Mouse (Mus musculus) retina, postnatal 7 days (tissue): Measurements from ENCODE around the gene Nsun4.

ENCODE experiments used
- DNase-seq: peaks from one replicate; pipeline ENCODE4 v3.0.0-alpha.2; 2012; ENCODE audit warnings: low read depth, low spot score

Nsun4 gene

DNA sequence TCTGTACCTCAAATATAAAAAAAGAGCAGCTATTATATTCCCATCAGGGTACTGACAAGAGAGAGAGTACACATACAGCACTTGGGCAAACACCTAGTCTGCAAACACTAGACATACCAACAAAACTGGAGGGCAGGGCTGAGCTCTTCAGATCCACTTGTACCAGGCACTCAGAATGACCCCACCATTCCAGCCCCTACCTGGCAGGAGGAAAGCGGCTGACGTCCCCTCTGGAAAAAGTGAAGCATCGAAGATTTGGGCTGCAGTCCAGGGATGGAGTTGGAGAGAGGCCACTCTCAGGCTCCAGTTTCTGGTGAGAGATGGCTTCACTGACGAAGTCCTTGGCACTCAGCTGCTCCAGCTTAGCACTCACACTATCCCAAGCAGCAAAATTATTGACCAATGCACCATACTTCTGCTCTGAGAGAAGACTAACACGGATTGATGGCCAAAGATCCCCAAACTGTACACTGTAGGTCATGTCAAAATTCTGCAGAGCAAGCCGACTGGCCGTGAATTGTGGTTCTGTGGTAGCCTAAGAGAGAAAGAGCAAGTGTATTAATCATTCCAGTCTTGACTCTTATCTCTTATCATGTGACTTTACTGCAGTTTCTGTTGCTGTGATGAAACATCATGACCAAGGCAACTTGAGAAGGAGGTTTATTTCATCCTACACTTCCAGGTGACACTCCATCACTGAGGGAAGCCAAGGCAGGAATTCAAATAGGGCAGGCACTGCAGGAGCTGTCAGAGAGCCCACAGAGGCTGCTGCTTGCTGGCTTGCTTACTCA lies 5.4 kb downstream of the Nsun4 start:
- DNase-seq, result no peak

DNA sequence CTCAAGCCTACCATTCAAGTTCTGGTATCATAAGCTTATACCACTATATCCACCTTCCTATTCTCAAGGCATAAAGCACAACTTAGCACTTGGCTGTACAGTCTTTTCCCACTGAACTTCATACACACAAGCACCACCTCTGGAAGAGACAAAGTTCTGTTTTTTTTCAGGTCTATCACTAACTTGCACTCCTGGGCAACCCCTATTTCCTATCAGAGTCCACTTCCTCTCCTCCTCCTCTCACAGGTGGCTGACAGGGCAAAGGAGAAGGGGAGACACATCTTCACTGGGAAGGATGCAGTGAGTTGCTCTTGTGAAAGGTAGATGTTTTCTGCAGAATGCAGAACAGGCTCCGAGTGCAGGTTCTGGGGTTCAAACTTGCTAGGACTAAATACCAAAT lies 6.0 kb downstream of the Nsun4 start:
- DNase-seq, result no peak

DNA sequence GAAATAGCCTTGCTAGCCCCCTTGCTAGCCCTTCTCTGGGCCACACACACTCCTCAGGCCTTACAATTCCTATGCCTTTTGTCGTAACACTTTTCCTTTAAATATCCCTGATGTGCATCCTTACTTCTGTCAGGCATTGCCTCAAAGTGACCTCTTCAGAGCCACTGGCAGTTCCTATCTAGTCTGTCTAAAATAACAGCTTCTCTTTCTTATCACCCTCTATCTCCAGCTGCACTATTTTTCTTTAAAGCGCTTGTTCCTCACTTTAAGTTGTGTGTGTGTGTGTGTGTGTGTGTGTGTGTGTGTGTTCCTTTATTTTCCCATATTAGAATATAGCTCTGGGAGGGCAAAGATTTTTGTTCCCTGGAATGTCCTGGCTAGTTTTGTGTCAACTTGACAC lies 7.1 kb downstream of the Nsun4 start:
- no peak for DNase-seq

DNA sequence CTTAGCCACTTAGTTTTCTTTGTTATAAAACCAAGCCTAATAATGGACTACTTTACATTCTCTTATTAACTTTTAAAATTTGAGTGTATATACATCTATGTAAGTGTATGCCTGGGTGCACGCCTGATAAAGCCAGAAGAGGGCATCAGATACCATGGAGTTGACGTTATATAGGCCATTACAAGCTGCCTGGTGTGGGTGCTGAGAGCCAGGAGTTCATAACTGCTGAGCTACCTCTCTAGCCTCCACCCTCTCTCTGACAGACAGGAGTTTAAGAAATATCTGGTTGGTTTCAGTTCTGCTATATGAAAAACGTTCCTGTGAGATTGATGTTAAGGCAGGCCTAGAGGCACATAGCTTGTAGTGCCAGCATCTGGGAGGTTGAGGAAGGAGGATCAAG lies 11.5 kb downstream of the Nsun4 start:
- DNase-seq, result no peak

DNA sequence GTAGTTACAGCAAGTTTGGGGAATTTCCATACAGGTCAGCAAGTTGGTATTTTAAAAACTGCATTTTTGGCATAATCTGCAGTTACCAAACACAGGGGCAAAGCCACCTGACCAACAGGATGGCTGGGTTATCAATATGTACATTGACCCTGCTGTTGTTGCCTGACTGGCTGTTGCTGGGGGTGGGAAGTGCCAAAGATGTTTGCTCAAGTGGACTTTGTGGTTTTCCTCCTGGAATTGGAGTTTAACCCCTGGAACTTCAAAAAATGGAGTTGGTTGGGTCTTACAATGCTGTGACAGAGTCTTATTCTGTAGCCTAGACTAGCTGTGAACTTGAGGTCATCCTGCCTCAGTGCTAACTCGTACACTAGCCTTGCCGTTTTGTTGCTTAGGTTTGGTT lies 13.2 kb downstream of the Nsun4 start:
- no peak for DNase-seq

DNA sequence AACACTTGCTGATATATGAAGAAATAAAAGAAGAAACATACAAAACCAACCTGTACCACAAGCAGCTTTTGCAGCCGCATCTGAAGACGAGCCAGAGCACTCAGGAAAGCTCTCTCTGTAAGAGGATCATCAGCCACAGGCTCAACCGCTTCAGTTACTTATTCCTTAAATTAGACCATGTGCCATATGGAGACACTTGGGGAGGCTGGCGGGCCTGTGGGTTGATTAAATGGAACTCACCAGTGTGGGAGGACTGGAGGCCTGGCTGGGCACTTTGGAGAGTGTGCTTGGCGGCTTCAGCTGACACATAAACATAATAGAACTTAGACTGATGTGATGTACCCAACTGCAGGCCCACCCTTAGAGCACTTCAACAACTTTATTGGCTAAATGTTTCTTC lies 20.3 kb downstream of the Nsun4 start:
- peak; percentile 13 for DNase-seq

DNA sequence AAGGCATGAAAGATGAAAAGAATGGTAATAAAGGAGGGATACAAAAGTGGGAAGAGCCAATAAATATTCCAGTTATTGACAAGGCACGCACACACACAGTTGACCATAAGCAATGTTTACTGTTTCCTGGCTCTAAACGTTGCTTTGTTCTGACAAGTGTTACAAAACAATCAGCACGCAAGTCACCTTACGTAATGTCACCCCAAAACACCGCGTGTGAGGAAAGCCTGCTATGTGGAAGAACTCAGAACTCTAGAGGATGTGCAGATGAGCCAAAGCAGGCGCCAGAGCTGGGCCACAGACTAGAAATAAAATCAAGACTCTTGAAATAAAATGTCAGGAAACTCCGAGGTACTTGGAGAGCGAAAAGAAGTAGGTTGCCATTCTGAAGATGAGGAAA lies 20.8 kb downstream of the Nsun4 start:
- DNase-seq, result no peak

DNA sequence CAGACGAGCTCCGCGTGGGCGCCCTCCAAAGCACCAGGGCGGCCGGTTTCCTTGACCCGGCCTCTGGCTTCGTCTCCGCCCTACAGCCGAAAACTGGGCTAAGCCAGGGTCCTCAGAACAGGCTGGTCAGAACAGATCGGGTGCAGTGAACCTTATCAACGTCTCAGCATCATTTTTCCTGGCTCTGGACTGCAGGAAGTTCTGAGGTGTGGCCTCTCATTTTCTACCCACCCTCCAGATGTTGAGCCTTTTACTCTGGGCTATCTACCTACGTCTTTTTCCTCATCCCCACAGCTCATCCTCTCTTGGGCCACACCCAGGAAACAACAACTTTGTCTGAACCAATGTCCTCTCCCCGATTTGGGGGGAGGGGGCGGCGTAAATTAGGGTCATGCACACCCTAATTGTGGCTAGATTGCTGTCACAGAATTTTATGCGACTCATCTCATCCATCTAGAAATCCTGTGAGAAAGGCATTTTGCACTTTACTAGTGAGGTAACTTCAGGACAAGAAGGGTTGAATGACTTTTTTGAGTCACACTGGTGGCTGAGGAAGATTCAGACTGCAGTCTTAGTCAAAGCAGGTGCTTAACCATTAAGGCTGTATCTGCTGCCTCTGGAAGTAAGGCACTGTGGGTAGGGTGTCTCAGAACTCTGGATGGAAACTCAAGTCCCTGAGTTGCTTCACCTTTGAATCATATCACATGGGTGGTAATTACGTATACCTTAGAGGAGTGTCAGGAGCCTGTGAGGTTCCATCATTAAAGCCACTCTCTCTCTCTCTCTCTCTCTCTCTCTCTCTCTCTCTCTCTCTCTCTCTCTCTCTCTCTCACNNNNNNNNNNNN lies 35.6 kb downstream of the Nsun4 start, which contains the start of gene Faah:
Gene Faah, minus strand, starts transcription at position 25 of the 845 bp plus-strand sequence.
- no peak for DNase-seq

DNA sequence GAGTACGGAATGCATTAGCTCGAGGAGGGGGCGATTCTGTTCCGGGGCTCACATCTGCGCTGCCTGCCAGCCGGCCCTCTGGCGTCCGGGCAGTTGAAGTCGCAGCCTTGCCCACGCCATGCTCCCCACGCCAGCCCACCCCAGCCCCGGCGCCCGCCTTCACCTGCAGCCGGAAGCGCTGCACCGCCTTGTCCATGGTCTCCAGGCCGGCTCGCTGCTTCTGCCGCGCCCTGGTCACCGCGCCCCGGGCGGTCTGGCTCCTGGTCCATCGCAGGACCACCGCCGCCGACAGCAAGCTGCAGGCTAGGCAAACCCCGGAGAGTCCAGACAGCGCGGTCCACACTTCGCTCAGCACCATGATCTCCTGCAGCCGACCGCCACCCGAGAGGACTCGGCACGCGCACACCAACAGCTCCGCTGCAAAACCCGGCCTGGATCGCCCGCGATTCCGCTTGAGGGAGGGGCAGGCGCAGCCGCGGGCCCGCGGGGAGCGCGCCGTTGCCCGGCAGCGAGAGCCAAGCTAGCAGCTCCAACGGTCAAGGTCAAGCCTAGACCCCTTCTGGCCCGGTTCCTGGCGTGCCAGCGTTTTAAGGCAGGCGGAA lies 36.3 kb downstream of the Nsun4 start:
- DNase-seq, result peak; percentile 59

DNA sequence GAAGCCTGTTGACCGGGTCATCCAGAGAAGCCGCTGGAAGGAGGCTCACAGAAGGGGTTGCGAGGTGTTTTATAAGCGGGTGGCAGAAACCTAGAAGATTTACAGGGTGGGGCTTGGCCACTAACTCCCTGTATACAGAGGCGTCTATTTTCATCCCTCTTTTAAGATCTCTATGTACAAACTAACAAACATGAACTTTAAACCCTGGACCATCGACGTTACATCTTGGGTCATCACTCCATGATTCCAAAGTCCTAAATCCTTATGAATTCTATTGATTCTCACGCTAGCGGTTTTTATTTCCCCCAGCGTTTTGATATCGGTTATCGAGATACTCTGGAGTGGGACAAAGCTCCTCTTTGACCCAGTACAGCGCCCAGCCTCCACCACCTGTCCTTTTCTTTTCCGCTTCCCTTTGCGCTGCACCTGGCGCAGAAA lies 36.8 kb downstream of the Nsun4 start:
- no peak for DNase-seq

DNA sequence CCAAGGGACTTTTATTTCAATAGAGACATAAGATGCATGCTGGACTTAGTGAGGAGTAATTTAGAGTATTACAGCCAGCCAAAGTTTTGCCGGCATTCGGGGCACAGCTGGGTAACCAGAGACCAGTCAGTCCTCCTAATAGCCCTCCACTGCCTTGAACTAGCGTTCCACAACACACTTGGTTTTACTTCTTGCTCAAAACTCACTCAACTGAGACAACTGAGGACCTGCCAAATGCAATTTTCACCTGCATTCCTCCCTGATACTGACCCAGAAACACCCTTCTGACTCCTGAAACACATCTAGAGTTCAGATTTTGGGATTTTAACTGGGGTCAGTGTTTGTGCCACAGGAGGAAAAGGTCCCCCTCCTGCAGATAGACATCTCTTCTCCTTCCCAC lies 37.3 kb downstream of the Nsun4 start:
- DNase-seq, result no peak

DNA sequence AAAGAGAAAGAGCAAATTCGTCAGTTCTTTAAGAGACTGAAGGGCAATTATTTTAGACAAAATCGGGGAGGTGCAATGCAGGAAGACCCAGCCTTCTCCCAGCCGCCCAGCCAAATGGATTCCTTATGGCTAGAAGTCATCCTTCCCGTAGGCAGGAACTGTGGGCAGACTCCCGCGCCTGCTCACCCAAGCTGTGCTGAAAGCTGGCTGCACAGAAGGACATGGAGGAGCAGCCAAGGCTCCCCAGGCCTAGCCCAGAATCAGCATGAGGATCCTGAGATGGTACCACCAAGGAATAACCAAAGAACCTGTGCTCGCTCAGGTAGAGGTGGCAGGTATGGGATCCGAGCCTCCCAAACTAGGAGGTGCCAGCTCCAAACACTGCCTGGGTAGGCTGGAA lies 37.7 kb downstream of the Nsun4 start:
- no peak for DNase-seq

DNA sequence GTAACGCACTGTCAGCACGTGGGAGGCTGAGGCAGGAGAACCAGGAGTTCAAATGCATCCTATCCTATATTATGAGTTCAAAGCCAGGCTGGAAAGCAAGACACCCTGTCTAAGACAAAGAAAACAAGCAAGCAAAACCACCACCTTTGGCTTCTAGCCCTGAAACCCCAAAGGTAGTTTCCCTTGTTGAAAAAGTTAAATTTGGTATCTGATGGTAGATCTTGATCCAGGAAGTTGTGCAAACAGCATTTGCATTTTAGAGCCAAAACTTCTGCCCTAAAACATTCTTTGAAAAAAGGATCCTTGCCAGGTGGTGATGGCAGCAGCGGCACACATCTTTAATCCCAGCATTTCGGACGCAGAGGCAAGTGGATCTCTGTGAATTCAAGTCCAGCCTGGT lies 38.2 kb downstream of the Nsun4 start:
- DNase-seq, result no peak

DNA sequence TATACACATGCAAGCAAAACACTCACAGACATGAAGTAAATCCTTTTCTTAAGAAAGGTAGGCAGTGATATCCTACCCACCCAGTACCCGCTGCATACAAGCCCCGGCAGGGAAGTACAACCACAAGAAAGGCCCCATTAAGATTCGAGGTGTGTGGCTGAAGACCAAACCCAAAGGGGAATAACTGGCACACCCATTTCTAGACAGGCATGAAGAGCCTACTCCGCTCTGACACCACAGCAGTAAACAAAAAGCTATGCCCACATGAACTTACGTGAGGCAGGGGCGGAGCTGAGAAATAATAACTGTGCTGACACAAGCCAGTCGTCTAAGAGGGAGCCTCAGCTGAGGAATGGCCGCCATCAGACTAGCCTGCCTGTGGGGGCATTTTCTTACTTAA lies 43.5 kb downstream of the Nsun4 start:
- no peak for DNase-seq

DNA sequence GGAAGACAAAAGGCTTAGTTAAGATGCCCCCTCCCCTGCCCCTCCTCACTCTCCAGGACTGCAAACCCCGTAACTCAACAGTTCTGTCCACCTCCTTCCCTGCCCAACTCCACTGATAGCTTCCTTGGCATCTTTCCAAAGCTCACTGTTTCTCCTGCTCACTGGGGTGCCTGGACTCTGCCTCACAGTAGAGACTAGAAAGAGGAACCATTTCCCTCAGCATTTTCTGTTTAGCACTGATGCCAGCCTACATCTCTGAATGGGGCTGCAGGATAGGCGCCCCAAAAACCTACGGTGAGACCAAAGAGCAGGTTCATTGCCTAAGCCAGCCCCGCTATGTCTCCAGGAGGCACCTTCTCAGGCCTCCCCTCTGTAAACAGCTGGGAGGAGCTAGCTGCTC lies 52.5 kb downstream of the Nsun4 start:
- DNase-seq, result no peak

DNA sequence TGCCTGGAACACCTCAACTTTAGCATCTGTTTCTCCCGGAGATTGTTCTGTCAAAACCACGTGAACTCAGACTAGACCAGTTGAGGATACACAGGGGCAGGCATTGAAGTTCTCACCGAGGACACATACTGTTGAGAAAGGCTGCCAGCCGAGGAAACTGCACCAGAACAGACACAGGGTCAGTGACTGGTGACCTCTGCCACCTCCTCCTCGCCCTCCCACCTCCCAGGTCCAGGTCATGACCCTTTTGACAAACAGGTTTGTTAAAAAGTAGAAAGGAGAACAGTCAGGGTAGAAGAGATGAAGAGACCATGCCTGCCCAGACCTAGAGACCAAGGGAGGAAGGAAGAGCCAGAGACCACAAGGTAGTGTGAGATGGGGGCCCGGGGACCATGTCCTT lies 53.0 kb downstream of the Nsun4 start:
- no peak for DNase-seq

DNA sequence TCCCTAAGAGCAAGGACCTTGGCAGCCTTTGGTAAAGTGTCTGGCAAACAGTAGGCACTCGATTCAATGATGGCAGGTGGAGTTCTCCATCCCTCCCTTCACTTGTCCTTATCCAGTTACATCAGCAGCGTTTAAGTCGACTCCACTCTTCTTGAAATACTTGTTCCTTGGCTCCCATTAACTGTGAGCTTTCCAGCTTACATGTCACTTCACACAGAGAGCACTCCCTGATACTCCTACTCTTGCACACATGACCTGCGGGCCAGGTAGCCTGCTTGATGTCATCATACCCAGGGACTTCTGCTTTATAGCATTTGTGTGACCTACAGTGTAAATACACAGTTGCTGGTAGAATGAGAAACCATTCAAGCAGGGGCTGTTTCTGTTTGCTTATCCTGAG lies 56.9 kb downstream of the Nsun4 start:
- DNase-seq, result no peak

DNA sequence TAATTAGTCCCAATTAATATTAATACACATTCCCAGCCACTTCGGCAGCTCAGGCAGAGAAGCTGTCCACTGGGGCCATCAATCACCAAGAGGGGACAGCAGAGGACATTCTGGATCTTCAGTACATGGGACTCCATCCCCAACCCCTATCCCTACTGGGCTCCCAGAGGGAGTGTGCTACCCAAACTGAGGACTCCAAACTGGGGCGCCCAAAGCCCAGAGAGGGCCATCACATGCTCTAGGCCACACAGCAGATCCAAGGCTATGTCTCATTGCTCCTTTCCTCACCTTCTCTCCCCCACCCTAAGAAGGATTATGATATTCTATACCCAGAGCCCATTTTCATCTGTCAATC lies 58.3 kb downstream of the Nsun4 start:
- DNase-seq, result no peak

DNA sequence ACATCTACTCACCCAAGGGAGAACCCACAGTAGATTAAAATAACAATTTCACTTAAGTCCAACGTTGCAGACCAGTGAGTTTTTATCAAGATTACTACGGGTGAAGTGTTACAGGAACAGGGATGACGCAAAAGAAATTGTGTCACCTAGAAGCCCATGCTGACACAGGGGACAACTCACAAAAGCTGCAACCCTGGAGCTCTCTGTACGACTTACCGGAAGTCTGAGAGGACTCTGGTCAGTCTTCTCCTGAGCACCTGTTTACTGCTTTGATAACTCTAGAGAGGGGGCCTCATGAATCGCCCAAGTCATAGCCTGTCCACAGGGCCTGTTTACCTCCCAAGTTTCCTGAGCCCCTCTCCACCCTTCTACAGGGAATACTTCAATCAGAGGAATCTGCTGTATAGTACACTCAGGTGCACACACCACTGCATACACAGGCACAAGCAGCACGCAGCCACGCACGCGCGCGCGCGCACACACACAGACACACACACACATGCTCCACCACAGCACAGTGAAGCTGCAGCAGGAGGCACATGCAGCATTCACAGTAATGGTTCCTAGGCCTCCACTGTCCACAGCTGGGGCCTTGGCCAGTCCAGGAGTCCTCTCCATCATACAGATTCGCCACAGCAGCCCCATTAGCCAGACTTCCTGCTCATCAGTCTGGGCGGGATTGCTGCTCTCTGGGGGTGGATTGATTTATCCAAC lies 58.9 kb downstream of the Nsun4 start:
- no peak for DNase-seq

DNA sequence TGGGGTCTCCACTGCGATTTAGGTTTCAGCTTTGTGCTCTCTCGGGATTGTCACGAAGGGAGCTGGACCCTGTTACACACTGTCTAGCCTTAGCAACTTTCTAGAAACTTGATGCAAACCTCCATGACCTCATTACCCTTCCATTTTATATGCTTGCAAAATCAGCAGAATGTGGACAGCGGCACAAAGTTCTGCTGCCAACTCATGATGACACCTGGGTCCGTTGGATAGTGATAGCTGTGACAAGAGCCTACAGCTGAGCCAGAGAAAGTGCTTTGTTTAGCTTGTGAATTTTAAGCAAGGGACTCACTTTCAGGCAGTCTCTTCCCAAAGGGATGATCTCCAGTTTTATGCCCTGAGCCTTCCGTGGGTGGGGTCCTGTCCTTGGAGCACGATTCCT lies 64.3 kb downstream of the Nsun4 start:
- no peak for DNase-seq

DNA sequence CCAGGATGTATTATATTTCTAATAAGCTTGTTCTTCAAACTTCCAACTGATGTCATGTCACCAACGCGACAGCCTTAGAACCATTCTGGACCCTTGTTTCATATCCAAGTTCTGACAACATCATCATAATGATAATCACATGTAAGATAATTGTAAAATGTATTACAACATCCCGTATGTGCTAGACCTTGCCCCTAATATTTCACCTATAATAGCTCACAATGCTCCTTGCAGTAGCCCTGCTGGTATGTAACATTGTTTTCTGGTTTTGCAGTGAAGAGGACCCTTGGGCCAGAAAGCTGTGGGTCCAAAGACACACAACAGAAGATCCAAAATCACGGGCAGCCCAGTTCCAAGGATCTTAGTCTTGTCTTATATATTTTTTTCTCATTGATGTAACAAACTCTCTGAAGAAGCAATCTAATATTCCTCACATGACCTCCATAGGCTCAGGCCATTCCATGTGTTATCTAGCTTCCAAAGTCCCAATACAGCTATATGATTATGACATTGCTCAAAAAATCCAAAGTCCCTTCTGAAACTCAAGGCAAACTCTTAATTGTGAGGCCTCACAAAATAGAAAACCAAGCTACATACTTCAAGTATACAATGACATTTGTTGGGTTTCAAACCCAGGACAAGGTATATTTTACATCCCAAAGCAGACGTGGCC lies 65.7 kb downstream of the Nsun4 start:
- DNase-seq, result no peak
